Mouse (Mus musculus) C2C12 (cell line): Measurements from ENCODE around the gene Zfp719. TPM values are rescaled to one million over a fixed set of nuclear protein-coding genes. Genes with fewer than 3 reads are reported as not detected.

ENCODE experiments used
- H3K27me3 ChIP-seq: one replicate; pipeline ENCODE4 v1.6.1; 2011; ENCODE audit not compliant: control insufficient read depth, insufficient read depth, insufficient read length
- H3K36me3 ChIP-seq: one replicate; pipeline ENCODE4 v1.6.1; 2011; ENCODE audit not compliant: control insufficient read depth, insufficient read depth
- H3K4me3 ChIP-seq: one replicate; pipeline ENCODE4 v1.5.1; 2011; ENCODE audit warnings: mild to moderate bottlenecking, control low read depth; ENCODE audit not compliant: poor library complexity, insufficient read depth, severe bottlenecking
- H3K79me2 ChIP-seq: one replicate; pipeline ENCODE4 v1.6.1; 2011; ENCODE audit not compliant: control insufficient read depth, insufficient read depth
- H3K79me3 ChIP-seq: one replicate; pipeline ENCODE4 v1.6.1; 2011; ENCODE audit warnings: low read depth, control low read depth
- H3ac ChIP-seq: one replicate; pipeline ENCODE3; 2011; ENCODE audit warnings: low read depth; ENCODE audit not compliant: control insufficient read depth, insufficient read length
- CEBPB ChIP-seq: IDR thresholded peaks from one replicate; pipeline ENCODE4 v1.6.1; 2011; ENCODE audit warnings: low read depth, mild to moderate bottlenecking, control low read depth, moderate library complexity
- CTCF ChIP-seq: IDR thresholded peaks from one replicate; pipeline ENCODE4 v1.5.1; 2011; ENCODE audit not compliant: control insufficient read depth, insufficient read depth, insufficient read length
- FOSL1 ChIP-seq: IDR thresholded peaks from one replicate; pipeline ENCODE4 v1.8.0; 2011; ENCODE audit warnings: mild to moderate bottlenecking, low read length; ENCODE audit not compliant: poor library complexity, insufficient read depth, severe bottlenecking
- MAX ChIP-seq: IDR thresholded peaks from one replicate; pipeline ENCODE4 v1.6.1; 2011; ENCODE audit warnings: mild to moderate bottlenecking, control low read depth
- MYOD1 ChIP-seq: IDR thresholded peaks from one replicate; pipeline ENCODE4 v1.6.1; 2011; ENCODE audit warnings: low read depth; ENCODE audit not compliant: control insufficient read depth, insufficient read length
- MYOG ChIP-seq: IDR thresholded peaks from one replicate; pipeline ENCODE4 v1.6.1; 2011; ENCODE audit not compliant: control insufficient read depth, insufficient read length; ENCODE audit errors: extremely low read depth
- USF1 ChIP-seq: IDR thresholded peaks from one replicate; pipeline ENCODE4 v1.6.1; 2011; ENCODE audit warnings: low read depth, mild to moderate bottlenecking, control low read depth, moderate library complexity
- polyA plus RNA-seq: library from polyadenylated mRNA; unstranded; fragments of >200 nt; fragmentation: generic; extraction: Trizol; gene quantifications from one replicate; pipeline ENCODE4 v1.2.1, GENCODE M21; 2012; ENCODE audit warnings: missing spikeins

The Zfp719 gene
- polyA plus RNA-seq, 1 experiment, result 2.1 TPM

DNA sequence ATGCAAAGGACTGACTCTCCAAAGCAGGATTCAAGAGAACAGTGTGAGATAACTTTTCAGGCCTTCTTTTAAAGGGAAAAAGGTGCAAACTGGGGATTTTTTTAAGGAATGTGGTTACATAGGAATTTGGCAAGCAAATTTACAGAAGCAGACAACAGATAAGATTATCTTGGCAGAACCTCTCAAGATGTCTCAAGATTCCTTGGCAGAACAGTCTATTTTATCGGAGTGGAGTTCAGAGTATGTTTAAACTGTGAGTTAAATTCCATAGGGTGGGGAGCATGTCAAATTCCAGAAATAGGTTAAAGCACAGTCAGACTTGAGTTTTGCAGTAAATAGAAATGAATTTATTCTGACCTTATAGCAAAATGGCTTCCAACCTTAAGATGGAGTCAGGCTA, 22.5 kb upstream of the Zfp719 start:
- H3K27me3 ChIP-seq, result no peaks in the 10 kb centered on the region
- no peaks in the 10 kb centered on the region for H3K79me3 ChIP-seq
- H3K4me3 ChIP-seq, result no peak overlapping the region
- no peak overlapping the region for H3ac ChIP-seq
- no peaks in the 10 kb centered on the region for H3K79me2 ChIP-seq
- no peaks in the 10 kb centered on the region for H3K36me3 ChIP-seq
- TF ChIP-seq CTCF (no peak), CEBPB (no peak), USF1 (no peak), FOSL1 (no peak), MAX (no peak), MYOD1 (no peak), MYOG (no peak)

GRCm38 (mm10) chr7:43562006-43562633, 17.3 kb upstream of the Zfp719 start, which contains the start of gene Zfp658:
Zfp658 (plus strand) TSS chr7:43562256.
- peaks cover 18% of the 10 kb centered on the region for H3K79me2 ChIP-seq
- H3K27me3 ChIP-seq, result no peaks in the 10 kb centered on the region
- peaks cover 3% of the 10 kb centered on the region for H3K36me3 ChIP-seq
- peak within 1 kb of the TSS; percentile 54 for H3ac ChIP-seq
- peak within 1 kb of the TSS; percentile 52 for H3K4me3 ChIP-seq
- TF ChIP-seq MAX, result no peak
- no peak for TF ChIP-seq USF1
- no peak for TF ChIP-seq MYOD1
- TF ChIP-seq MYOG, result no peak
- no peak for TF ChIP-seq CTCF
- no peak for TF ChIP-seq CEBPB
- TF ChIP-seq FOSL1, result no peak
- peaks cover 1% of the 10 kb centered on the region for H3K79me3 ChIP-seq

DNA sequence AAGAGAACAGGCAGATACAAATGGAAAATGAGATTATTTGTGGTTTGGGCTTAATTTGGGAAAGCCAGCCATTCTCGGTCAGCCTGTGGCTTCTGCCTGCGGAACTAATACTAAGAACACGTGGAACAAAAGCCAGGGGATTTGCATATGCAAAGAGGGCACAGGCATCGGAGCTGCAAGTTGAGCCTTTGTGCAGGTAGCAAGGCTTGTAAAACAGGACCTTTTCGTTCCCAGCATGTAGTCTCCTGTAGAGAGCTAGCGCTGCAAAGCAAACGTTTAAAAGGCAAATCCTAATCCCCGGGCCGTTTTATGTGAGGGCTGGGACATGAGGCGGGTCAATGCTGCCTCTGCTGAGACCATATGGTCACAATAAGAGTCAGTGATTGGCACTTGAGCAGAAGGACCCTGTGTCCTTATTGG, 16.7 kb upstream of the Zfp719 start:
- Histone ChIP-seq H3K4me3 (peak overlapping the region; percentile 52), H3K36me3 (peaks cover 8% of the 10 kb centered on the region), H3K27me3 (no peaks in the 10 kb centered on the region), H3K79me2 (peaks cover 18% of the 10 kb centered on the region), H3K79me3 (peaks cover 1% of the 10 kb centered on the region), H3ac (peak overlapping the region; percentile 54)
- TF ChIP-seq USF1 (no peak), MYOG (no peak), FOSL1 (no peak), MAX (no peak), CTCF (no peak)

DNA sequence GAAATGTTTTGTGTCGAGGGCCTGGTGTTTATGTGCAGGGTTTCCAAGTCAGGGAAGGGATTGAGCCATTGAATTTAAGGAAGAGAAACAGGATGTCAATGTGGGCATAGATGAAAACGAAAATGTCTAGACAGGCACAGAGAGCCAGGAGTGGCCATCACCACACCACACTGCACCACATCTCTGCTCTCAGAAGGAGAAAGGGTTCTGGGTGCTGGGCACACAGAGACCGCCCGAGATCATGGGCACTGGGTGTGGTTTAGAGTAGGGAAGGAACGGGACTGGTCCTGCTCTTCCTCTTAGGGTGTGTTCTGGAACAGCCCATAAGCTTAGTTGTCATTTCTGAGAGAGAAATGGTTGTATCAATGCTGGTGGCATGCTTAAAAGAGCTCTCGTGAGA, 16.1 kb upstream of the Zfp719 start:
- Histone ChIP-seq H3K4me3 (no peak overlapping the region), H3K79me3 (peaks cover 1% of the 10 kb centered on the region), H3K27me3 (no peaks in the 10 kb centered on the region), H3K79me2 (peaks cover 18% of the 10 kb centered on the region), H3K36me3 (peaks cover 14% of the 10 kb centered on the region), H3ac (no peak overlapping the region)
- TF ChIP-seq FOSL1, result no peak
- TF ChIP-seq MYOD1, result no peak
- no peak for TF ChIP-seq CEBPB
- TF ChIP-seq CTCF, result no peak
- TF ChIP-seq USF1, result no peak
- no peak for TF ChIP-seq MYOG
- no peak for TF ChIP-seq MAX

DNA sequence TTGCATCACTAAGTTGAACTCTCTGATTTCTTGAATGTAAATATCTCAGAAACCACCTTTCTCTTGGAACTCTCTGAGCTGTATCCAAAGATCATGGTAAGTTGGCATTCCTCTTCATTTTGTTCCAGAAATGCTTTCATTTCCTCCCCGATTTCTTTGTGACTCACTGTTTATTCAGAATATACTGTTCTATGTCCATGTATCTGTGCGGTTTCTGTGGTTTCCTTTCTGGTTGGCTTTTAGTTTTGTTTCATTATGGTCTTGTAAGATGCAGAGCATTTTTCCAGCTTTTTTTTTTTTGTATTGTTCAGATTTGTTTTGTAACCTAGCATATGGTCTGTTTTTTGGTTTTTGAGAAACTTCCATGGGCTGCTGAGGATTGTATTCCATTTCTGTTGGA, 8.2 kb upstream of the Zfp719 start:
- H3K79me3 ChIP-seq, result no peaks in the 10 kb centered on the region
- H3ac ChIP-seq, result no peak overlapping the region
- H3K4me3 ChIP-seq, result no peak overlapping the region
- H3K79me2 ChIP-seq, result no peaks in the 10 kb centered on the region
- peaks cover 41% of the 10 kb centered on the region for H3K36me3 ChIP-seq
- TF ChIP-seq USF1 (no peak), CTCF (no peak), MYOG (no peak), MAX (no peak), MYOD1 (no peak), CEBPB (no peak), FOSL1 (no peak)
- no peaks in the 10 kb centered on the region for H3K27me3 ChIP-seq

- TF ChIP-seq MAX, result no peak
- TF ChIP-seq MYOG, result no peak
- TF ChIP-seq CEBPB, result no peak
- no peak for TF ChIP-seq MYOD1
- no peak for TF ChIP-seq FOSL1
- TF ChIP-seq CTCF, result no peak
- no peak for TF ChIP-seq USF1
- Histone ChIP-seq H3K79me2 (peaks cover 47% of the 10 kb centered on the region), H3K79me3 (peaks cover 33% of the 10 kb centered on the region), H3ac (peak overlapping the region; percentile 70), H3K4me3 (peak overlapping the region; percentile 68), H3K27me3 (no peaks in the 10 kb centered on the region), H3K36me3 (peaks cover 18% of the 10 kb centered on the region)
These were observed 1.1 kb downstream of the Zfp719 start for GRCm38 (mm10) chr7:43580526-43580925.
